Mouse (Mus musculus) small intestine, adult 2 months (tissue): ENCODE data around the gene Tsen34. TPM values are rescaled to one million over a fixed set of nuclear protein-coding genes. Genes with fewer than 3 reads are reported as not detected.
"Not testable (repeated sequence)": the region's sequence is repeated elsewhere in the genome, so short reads cannot be mapped to it uniquely, and the experiment has no call there.

Source experiments
- H3K27ac ChIP-seq: fragments of 200-500 bp; 2 replicates; pipeline ENCODE4 v1.5.1; 2012; ENCODE audit warnings: low read depth, low read length, control low read depth, inconsistent platforms; ENCODE audit not compliant: insufficient read depth
- H3K27me3 ChIP-seq: fragments of 200-500 bp; 2 replicates; pipeline ENCODE4 v1.6.1; 2012; ENCODE audit warnings: mild to moderate bottlenecking, moderate library complexity, low read length, inconsistent platforms; ENCODE audit not compliant: control insufficient read depth, insufficient read depth
- H3K36me3 ChIP-seq: fragments of 200-500 bp; 2 replicates; pipeline ENCODE4 v1.6.1; 2012; ENCODE audit warnings: mild to moderate bottlenecking, low read length, control low read depth, inconsistent platforms; ENCODE audit not compliant: control insufficient read depth, insufficient read depth
- H3K4me1 ChIP-seq: fragments of 200-500 bp; 2 replicates; pipeline ENCODE4 v1.6.1; 2012; ENCODE audit warnings: low read length, inconsistent platforms, mixed read lengths; ENCODE audit not compliant: control insufficient read depth, insufficient read depth, insufficient read length
- H3K4me3 ChIP-seq: fragments of 200-500 bp; 2 replicates; pipeline ENCODE4 v1.5.1; 2012; ENCODE audit warnings: low read depth, mild to moderate bottlenecking, control low read depth, inconsistent platforms, low read length, moderate library complexity
- CTCF ChIP-seq: fragments of 200-500 bp; IDR thresholded peaks from 2 replicates; pipeline ENCODE4 v1.5.1; 2012; ENCODE audit warnings: low read depth, mild to moderate bottlenecking, control low read depth, inconsistent platforms, low read length, moderate library complexity, mixed read lengths; ENCODE audit not compliant: insufficient replicate concordance, insufficient read length; ENCODE audit errors: extremely low read depth
- POLR2A ChIP-seq: fragments of 200-500 bp; IDR thresholded peaks from 2 replicates; pipeline ENCODE4 v1.6.1; 2012; ENCODE audit warnings: low read depth, mild to moderate bottlenecking, control low read depth, inconsistent platforms, low read length, moderate library complexity
- WGBS: fragments of 180-500 bp; shearing (Covaris S2); methylation state at CpG from one replicate; pipeline ENCODE4 v1.1.7; 2018; 5-methylcytosine and 5-hydroxymethylcytosine counted together
- polyA plus RNA-seq: library from polyadenylated mRNA; depleted of rRNA; stranded (reverse); fragments of >200 nt; gene quantifications from 2 replicates; pipeline ENCODE4 v1.2.3, GENCODE M21; 2012

Tsen34 gene
- polyA plus RNA-seq, 1 experiment = 92.2 TPM

GRCm38 (mm10) chr7:3685400-3686187 is 7.1 kb upstream of the Tsen34 start:
- Histone ChIP-seq H3K36me3 (peaks cover 26% of the 10 kb centered on the region), H3K27ac (no peak overlapping the region), H3K4me3 (no peak overlapping the region), H3K4me1 (no peaks in the 10 kb centered on the region), H3K27me3 (no peaks in the 10 kb centered on the region)
- 94% methylated on average over 31 of the region's 31 CpGs for WGBS
- TF ChIP-seq POLR2A (no peak), CTCF (no peak)

DNA sequence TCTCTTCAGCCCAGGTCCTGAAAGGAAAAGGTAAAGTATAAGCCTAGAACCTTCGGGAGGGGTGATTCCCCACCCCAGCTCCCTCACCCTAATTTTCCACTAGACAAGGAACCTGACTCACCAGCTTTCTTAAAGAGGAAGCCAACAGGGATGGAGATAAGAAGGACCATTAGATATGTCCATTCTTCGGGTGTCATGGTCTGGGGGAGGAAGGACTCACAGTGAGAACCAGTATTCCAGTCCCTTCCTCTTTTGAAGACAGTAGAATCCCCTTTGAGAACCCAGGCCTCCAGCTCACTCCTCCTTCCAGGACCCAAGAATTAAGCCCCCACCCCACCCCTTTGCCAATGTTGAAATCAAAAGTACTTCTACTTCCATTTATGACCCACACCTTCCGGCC is 744 bp upstream of the Tsen34 start:
- no peak overlapping the region for H3K27ac ChIP-seq
- no peaks in the 10 kb centered on the region for H3K27me3 ChIP-seq
- peak overlapping the region; percentile 73 for H3K4me3 ChIP-seq
- WGBS = 12% methylated on average over 3 of the region's 3 CpGs
- peaks cover 4% of the 10 kb centered on the region for H3K36me3 ChIP-seq
- TF ChIP-seq CTCF (no peak), POLR2A (no peak)
- peaks cover 9% of the 10 kb centered on the region; the same call in 1 of the 2 replicates for H3K4me1 ChIP-seq

GRCm38 (mm10) chr7:3692987-3693808 is 535 bp downstream of the Tsen34 start, which contains the start of gene Mboat7:
Mboat7 (minus strand) TSS chr7:3693523.
- peaks cover 2% of the 10 kb centered on the region for H3K36me3 ChIP-seq
- peak within 1 kb of the TSS; percentile 73 for H3K4me3 ChIP-seq
- no peaks in the 10 kb centered on the region for H3K27me3 ChIP-seq
- TF ChIP-seq CTCF = 0 out of 2 replicates have a peak, but pooled peaks have one; percentile 8
- TF ChIP-seq POLR2A = 0 out of 2 replicates have a peak, but pooled peaks have one; percentile 10
- under 1% methylated on average over 55 of the region's 55 CpGs for WGBS
- peaks cover 9% of the 10 kb centered on the region; the same call in 1 of the 2 replicates for H3K4me1 ChIP-seq
- H3K27ac ChIP-seq = peak within 1 kb of the TSS; percentile 91

DNA sequence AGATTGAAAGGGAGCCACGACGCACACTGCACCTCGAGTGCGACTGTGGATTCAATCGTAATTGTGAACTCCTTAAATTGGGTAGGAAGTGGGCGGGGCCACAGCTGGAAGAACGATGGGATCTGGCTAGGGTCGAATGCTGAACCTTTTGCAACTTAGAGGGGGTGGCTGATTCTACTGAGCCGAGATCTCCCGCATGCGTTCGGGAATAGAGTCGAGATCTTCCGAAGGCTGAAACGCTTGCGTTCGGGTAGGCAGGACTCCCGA is 1.1 kb downstream of the Tsen34 start:
- Histone ChIP-seq H3K4me3 (peak overlapping the region; percentile 73), H3K4me1 (peaks cover 9% of the 10 kb centered on the region; the same call in 1 of the 2 replicates), H3K27me3 (no peaks in the 10 kb centered on the region), H3K36me3 (peaks cover under 1% of the 10 kb centered on the region; the same call in 1 of the 2 replicates), H3K27ac (peak overlapping the region; percentile 91)
- TF ChIP-seq POLR2A (peak; percentile 82), CTCF (no peak)
- under 1% methylated on average over 18 of the region's 18 CpGs for WGBS

DNA sequence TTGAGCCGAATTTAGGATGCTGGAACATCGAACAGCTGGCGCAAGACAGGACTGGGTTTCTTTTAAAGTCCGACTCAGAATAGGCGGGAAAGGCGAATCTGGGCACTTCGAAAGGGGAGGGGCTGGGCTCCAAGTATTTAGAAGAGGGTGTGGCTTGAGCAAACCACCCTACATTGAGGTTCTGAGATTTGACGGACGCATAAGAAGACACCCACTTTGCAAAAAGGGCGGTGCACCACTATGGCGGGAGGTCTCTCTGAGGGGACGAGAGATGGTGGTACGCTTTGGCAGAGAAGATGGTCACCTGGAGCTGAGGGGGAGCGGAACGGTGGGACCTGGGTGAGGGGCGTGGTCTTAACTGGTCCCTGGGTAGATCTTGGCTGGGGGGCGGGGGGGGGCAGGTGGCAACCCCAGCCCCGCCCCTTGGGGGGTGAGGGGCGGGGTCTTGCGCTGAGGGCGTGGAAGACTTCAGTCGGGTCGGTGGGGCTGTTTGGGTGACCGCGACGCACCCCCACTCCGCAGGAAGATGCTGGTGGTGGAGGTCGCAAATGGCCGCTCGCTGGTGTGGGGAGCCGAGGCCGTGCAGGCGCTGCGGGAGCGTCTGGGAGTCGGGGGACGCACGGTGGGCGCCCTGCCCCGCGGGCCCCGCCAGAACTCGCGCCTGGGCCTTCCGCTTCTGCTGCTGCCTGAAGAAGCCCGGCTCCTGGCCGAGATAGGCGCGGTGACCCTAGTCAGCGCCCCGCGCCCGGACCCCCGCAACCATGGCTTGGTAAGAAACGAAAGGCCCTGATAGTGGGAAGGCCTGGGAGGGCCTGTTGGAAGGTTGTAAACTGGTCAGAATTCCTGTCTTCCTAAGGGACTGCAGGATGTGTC is 1.6 kb downstream of the Tsen34 start:
- H3K27me3 ChIP-seq = no peaks in the 10 kb centered on the region
- H3K27ac ChIP-seq = peak overlapping the region; percentile 91
- H3K36me3 ChIP-seq = peaks cover 2% of the 10 kb centered on the region; the same call in 1 of the 2 replicates
- under 1% methylated on average over 52 of the region's 55 CpGs for WGBS
- H3K4me1 ChIP-seq = peaks cover 9% of the 10 kb centered on the region; the same call in 1 of the 2 replicates
- TF ChIP-seq CTCF (no peak), POLR2A (no peak)
- H3K4me3 ChIP-seq = peak overlapping the region; percentile 73

- whole genome bisulfite sequencing = 10% methylated on average over 9 of the region's 9 CpGs
- H3K27me3 ChIP-seq = not testable (repeated sequence)
These were observed 2.3 kb downstream of the Tsen34 start for GRCm38 (mm10) chr7:3694949-3695305.

More at GRCm38 (mm10) chr7:3694949-3695305, 2.3 kb downstream of the Tsen34 start:
- not testable (repeated sequence) for H3K4me1 ChIP-seq, H3K27ac ChIP-seq, H3K36me3 ChIP-seq
- H3K4me3 ChIP-seq = peak overlapping the region; percentile 73
